In genomic region chr16:91553625-91554024, GRCm38 (mm10) we compare ENCODE assay signal across 8 mouse cellular contexts. TPM values are rescaled to one million over a fixed set of nuclear protein-coding genes. Genes with fewer than 3 reads are reported as not detected.
DNase-seq lines count a peak whose midpoint lies in the region; ATAC-seq and TF ChIP-seq lines count a peak whose summit lies in the region.
"Had no signal": no experiment of that assay in that cellular context is flagged by ENCODE, and none has a peak within 500 bp of the region (broad histone marks: within the 10 kb centered on the region; RNA-seq: fewer than 3 reads in every experiment).

No protein-coding gene starts in this region.

- H3K27me3 ChIP-seq in stomach, embryonic 15.5 days (replicated peaks): no peaks in the 10 kb centered on the region
- no peaks in the 10 kb centered on the region for H3K27me3 ChIP-seq in stomach, postnatal 0 days (ENCODE audit: control insufficient read depth, insufficient read depth, low read length)

- 40% methylated on average over 12 of the region's 12 CpGs for WGBS in stomach, embryonic 15.5 days
- WGBS in stomach, postnatal 0 days: 42% methylated on average over 11 of the region's 12 CpGs

- no peaks in the 10 kb centered on the region for H3K9me3 ChIP-seq in stomach, embryonic 15.5 days
- no peaks in the 10 kb centered on the region for H3K9me3 ChIP-seq in stomach, postnatal 0 days (ENCODE audit: control insufficient read depth, low read length)

- H3K4me2 ChIP-seq in stomach, embryonic 15.5 days: 0 out of 2 replicates have a peak overlapping the region, but pooled peaks have one; percentile 20
- no peak overlapping the region for H3K4me2 ChIP-seq in stomach, postnatal 0 days (replicated peaks; ENCODE audit: low read depth)

- peaks cover 8% of the 10 kb centered on the region for H3K36me3 ChIP-seq in stomach, embryonic 15.5 days
- H3K36me3 ChIP-seq in stomach, postnatal 0 days (ENCODE audit: control insufficient read depth, insufficient read depth, low read length): peaks cover 2% of the 10 kb centered on the region; the same call in 1 of the 2 replicates

- no peak for TF ChIP-seq CTCF in stomach, postnatal 0 days (IDR thresholded peaks at IDR 0.05; ENCODE audit: low read depth)

- no peak for DNase-seq in stomach, postnatal 0 days (ENCODE audit: low spot score)
- peak; percentile 78 for DNase-seq in kidney, postnatal 14 days
- no peak for DNase-seq in urinary bladder, postnatal 4 days (ENCODE audit: low spot score in 2 of 2)
- no peak for DNase-seq in urinary bladder, adult 18-20 months (ENCODE audit: low spot score in 2 of 2)
- DNase-seq in spleen, adult 12 weeks (ENCODE audit: low spot score): no peak

- no peak overlapping the region for H3K27ac ChIP-seq in stomach, embryonic 15.5 days
- H3K27ac ChIP-seq in stomach, postnatal 0 days (replicated peaks): no peak overlapping the region

- no peak overlapping the region for H3K4me3 ChIP-seq in stomach, embryonic 15.5 days (replicated peaks)
- no peak overlapping the region for H3K4me3 ChIP-seq in stomach, postnatal 0 days (ENCODE audit: low read depth, low read length)

- TF ChIP-seq EP300 in stomach, postnatal 0 days (optimal IDR thresholded peaks at IDR 0.05): no peak

- peaks cover 26% of the 10 kb centered on the region for H3K4me1 ChIP-seq in stomach, embryonic 15.5 days
- H3K4me1 ChIP-seq in stomach, postnatal 0 days (replicated peaks; ENCODE audit: control insufficient read depth, insufficient read depth): peaks cover 2% of the 10 kb centered on the region

- no peak overlapping the region for H3K9ac ChIP-seq in stomach, embryonic 15.5 days
- no peak overlapping the region for H3K9ac ChIP-seq in stomach, postnatal 0 days (ENCODE audit: low read length)

- ATAC-seq in stomach, embryonic 15.5 days (ENCODE audit: insufficient read depth, low FRiP score, low read depth): no peak
- ATAC-seq in stomach, postnatal 0 days (ENCODE audit: low FRiP score, low TSS enrichment): no peak
- ATAC-seq in granulocyte monocyte progenitor cell, adult 5-6 weeks (replicated peaks; ENCODE audit: poor library complexity, severe bottlenecking): peak; percentile 59
- ATAC-seq: midbrain, embryonic 16.5 days had no signal

RNA-seq across cellular contexts. Expression of gene Ifngr2, which starts 6.8 kb away (rescaled TPM):
- polyA plus RNA-seq in stomach, embryonic 15.5 days (2015; fragmentation: Nextera tagmentation; extraction: Ambion mirVana): 49.3 and 55.6 TPM in 2 replicates
- polyA plus RNA-seq in stomach, postnatal 0 days (2015; fragmentation: Nextera tagmentation; extraction: Ambion mirVana): 54.9 and 57.8 TPM in 2 replicates
- total RNA-seq in granulocyte monocyte progenitor cell, adult 5-6 weeks (2014; fragmentation: Nextera tagmentation): 29.2 TPM in 2 replicates
- total RNA-seq in granulocyte monocyte progenitor cell, adult 5-6 weeks (2017): 12.8 and 13.0 TPM in 2 replicates

RNA-seq across cellular contexts. Expression of gene Tmem50b, which starts 44.0 kb away (rescaled TPM):
- 40.6 and 46.7 TPM in 2 replicates for polyA plus RNA-seq in stomach, embryonic 15.5 days (2015; fragmentation: Nextera tagmentation; extraction: Ambion mirVana)
- polyA plus RNA-seq in stomach, postnatal 0 days (2015; fragmentation: Nextera tagmentation; extraction: Ambion mirVana): 60.8 and 64.6 TPM in 2 replicates
- total RNA-seq in granulocyte monocyte progenitor cell, adult 5-6 weeks (2014; fragmentation: Nextera tagmentation): 56.8 and 64.9 TPM in 2 replicates
- 38.5 and 41.1 TPM in 2 replicates for total RNA-seq in granulocyte monocyte progenitor cell, adult 5-6 weeks (2017)
